Mouse (Mus musculus) liver, embryonic 11.5 days (tissue): ENCODE data around the gene Ces1b. TPM values are rescaled to one million over a fixed set of nuclear protein-coding genes. Genes with fewer than 3 reads are reported as not detected.

Experiments used
- ATAC-seq: fragments of 200-750 bp; cut with Nextera tagmentation; replicated peaks from 2 replicates; pipeline ENCODE4 v1.8.0; 2017; ENCODE audit warnings: moderate number of reproducible peaks, mild to moderate bottlenecking, moderate TSS enrichment, moderate library complexity; ENCODE audit not compliant: low FRiP score
- DNase-seq: peaks from one replicate; pipeline ENCODE4 v3.0.0-alpha.2; 2017; ENCODE audit warnings: low spot score
- H3K27ac ChIP-seq: fragments of 300-500 bp; sonication (generic); 2 replicates; pipeline ENCODE4 v1.5.1; 2014; ENCODE audit warnings: mild to moderate bottlenecking, low read depth, low read length, control low read depth
- H3K27me3 ChIP-seq: fragments of 300-500 bp; sonication (generic); replicated peaks from 2 replicates; pipeline ENCODE4 v1.6.1; 2014; ENCODE audit warnings: low read length, mixed read lengths; ENCODE audit not compliant: control insufficient read depth, insufficient read depth
- H3K36me3 ChIP-seq: fragments of 300-500 bp; sonication (generic); 2 replicates; pipeline ENCODE4 v1.6.1; 2014; ENCODE audit warnings: mild to moderate bottlenecking, low read length, moderate library complexity, mixed read lengths; ENCODE audit not compliant: control insufficient read depth, insufficient read depth
- H3K4me1 ChIP-seq: fragments of 300-500 bp; sonication (generic); replicated peaks from 2 replicates; pipeline ENCODE4 v1.6.1; 2014; ENCODE audit warnings: low read length, mixed read lengths; ENCODE audit not compliant: control insufficient read depth, insufficient read depth
- H3K4me2 ChIP-seq: fragments of 300-500 bp; sonication (generic); 2 replicates; pipeline ENCODE4 v1.6.1; 2014; ENCODE audit warnings: mild to moderate bottlenecking, control low read depth, moderate library complexity
- H3K4me3 ChIP-seq: fragments of 300-500 bp; sonication (generic); 2 replicates; pipeline ENCODE4 v1.5.1; 2014; ENCODE audit warnings: low read depth, low read length, control low read depth
- H3K9ac ChIP-seq: fragments of 300-500 bp; sonication (generic); 2 replicates; pipeline ENCODE4 v1.6.1; 2014; ENCODE audit warnings: low read depth, low read length, control low read depth
- H3K9me3 ChIP-seq: fragments of 300-500 bp; sonication (generic); 2 replicates; pipeline ENCODE4 v1.6.1; 2016; ENCODE audit warnings: low read length, inconsistent platforms, mixed read lengths; ENCODE audit not compliant: control insufficient read depth
- WGBS: fragments of 180-500 bp; shearing (Covaris S2); extraction: QIAGEN DNeasy Blood & Tissue Kit; methylation state at CpG from one replicate; pipeline ENCODE4 v1.1.7; 2014; 5-methylcytosine and 5-hydroxymethylcytosine counted together
- polyA plus RNA-seq: library from polyadenylated mRNA; unstranded; fragments of >200 nt; fragmentation: Nextera tagmentation; extraction: Ambion mirVana; gene quantifications from 2 replicates; pipeline ENCODE4 v1.2.1, GENCODE M21; 2014

Ces1b gene
- polyA plus RNA-seq, 1 experiment from 2014 or later, result not detected

DNA sequence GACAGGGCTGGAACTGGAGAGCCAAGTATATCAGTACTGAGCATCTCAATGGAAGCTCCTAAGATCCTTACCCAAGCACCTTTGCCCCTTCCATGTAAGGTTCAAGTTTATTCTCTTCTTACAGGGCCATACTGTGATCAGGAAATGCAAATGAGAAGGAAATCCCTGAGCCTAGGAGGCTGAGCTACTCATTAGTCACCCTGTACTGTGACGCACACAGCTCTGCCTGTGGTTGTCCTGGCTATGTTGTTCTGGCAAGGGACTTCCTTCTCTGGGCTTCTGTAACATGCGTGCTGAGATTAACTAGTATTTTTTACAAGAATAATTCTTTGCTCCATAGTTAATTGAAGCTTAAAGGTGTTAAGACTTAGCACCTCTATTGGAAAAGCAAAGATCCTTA, 49.2 kb downstream of the Ces1b start:
- Histone ChIP-seq H3K9me3 (no peaks in the 10 kb centered on the region), H3K4me3 (no peak overlapping the region), H3K4me2 (no peak overlapping the region), H3K27me3 (no peaks in the 10 kb centered on the region), H3K9ac (no peak overlapping the region), H3K27ac (no peak overlapping the region), H3K4me1 (no peaks in the 10 kb centered on the region), H3K36me3 (no peaks in the 10 kb centered on the region)
- DNase-seq, result no peak
- no peak for ATAC-seq
- 59% methylated on average over 2 of the region's 2 CpGs for WGBS

DNA sequence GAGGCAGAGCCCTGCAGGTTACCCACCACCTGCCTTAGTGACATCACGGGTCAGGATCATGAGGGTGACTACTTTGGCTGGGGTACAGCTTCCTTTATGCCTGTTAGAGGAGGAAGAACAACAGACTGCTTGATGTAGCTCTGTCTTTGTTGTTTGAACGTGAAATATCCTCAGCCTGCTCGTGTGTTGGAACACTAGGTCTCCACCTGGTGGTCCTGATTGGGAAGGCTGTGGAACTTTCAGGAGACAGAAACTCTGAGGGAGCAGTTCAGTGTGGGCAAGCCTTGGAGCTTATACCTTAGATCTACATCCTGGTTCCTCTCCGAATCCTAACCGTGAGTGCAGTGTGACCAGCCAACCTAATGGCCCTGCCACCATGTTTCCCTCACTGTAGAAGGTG, 58.1 kb downstream of the Ces1b start:
- Histone ChIP-seq H3K27me3 (no peaks in the 10 kb centered on the region), H3K9me3 (no peaks in the 10 kb centered on the region), H3K4me1 (no peaks in the 10 kb centered on the region), H3K4me2 (no peak overlapping the region), H3K27ac (no peak overlapping the region), H3K4me3 (no peak overlapping the region), H3K36me3 (no peaks in the 10 kb centered on the region), H3K9ac (no peak overlapping the region)
- no peak for DNase-seq
- 65% methylated on average over 5 of the region's 5 CpGs for WGBS
- ATAC-seq, result no peak

DNA sequence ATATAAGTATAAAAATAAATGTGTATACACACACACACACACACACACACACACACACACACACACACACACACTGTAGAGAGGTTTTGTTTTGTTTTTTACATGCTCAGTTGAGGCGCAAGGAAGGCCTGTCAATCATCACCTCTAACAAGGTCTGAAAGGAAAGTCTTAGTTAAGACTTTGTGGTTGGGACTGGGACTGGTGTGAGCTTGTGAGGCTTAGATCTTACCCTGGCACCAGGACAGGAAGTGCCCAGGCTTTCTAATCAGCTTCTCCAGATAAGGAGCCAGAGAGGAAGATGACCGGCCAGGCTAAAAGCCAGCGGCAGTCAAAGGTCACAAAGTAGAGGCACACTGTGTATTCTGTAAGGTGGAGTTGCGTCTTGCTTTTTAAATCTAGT, 65.5 kb downstream of the Ces1b start:
- no peaks in the 10 kb centered on the region for H3K27me3 ChIP-seq
- no peak overlapping the region for H3K27ac ChIP-seq
- no peak for ATAC-seq
- H3K4me2 ChIP-seq, result no peak overlapping the region
- no peaks in the 10 kb centered on the region for H3K36me3 ChIP-seq
- no peak for DNase-seq
- no peak overlapping the region for H3K4me3 ChIP-seq
- WGBS, result 27% methylated on average over 4 of the region's 4 CpGs
- no peaks in the 10 kb centered on the region for H3K4me1 ChIP-seq
- no peak overlapping the region for H3K9ac ChIP-seq
- no peaks in the 10 kb centered on the region for H3K9me3 ChIP-seq

DNA sequence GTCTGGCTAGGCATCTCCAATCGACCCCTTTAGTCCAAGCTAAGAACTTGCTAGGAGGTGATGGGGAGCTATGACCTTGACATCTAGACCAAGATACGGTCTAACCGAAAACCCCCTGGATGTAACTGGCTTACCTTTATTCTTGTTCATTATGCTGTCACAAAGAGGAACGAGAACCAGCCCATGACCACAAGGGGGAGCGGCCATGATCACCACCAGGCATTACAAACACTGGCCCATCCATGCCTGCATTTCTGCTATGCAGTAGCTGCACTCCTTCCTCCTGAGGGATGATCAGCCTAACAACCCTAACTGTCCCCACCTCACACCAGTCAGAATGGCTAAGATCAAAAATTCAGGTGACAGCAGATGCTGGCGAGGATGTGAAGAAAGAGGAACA, 67.6 kb downstream of the Ces1b start:
- WGBS, result 58% methylated on average over 5 of the region's 6 CpGs
- DNase-seq, result no peak
- no peaks in the 10 kb centered on the region for H3K4me1 ChIP-seq

DNA sequence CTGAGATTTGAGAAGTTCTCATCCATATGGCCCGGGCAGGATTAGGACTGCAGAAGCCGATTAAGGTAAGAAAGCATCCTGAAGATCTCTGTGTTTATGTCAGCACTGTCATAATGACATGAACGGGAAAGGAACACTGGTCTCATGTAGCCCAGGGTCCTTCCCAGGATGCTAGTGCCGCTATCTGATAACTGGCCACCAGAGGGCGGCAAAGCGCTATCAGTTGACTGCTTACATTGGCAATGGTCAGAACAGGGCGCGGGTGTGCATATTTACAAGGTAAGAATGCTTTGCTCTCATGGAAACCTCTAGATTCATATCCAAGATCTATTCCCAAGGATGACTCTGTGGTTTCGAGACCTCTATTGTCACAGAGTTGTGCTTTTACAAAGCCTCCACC, 68.4 kb downstream of the Ces1b start:
- no peaks in the 10 kb centered on the region for H3K4me1 ChIP-seq
- no peak overlapping the region for H3K4me2 ChIP-seq
- DNase-seq (peak; percentile 68), ATAC-seq (peak; percentile 54; the same call in 1 of the 2 replicates)
- H3K36me3 ChIP-seq, result no peaks in the 10 kb centered on the region
- H3K27me3 ChIP-seq, result no peaks in the 10 kb centered on the region
- H3K9ac ChIP-seq, result no peak overlapping the region
- H3K4me3 ChIP-seq, result no peak overlapping the region
- H3K9me3 ChIP-seq, result no peaks in the 10 kb centered on the region
- H3K27ac ChIP-seq, result no peak overlapping the region
- 10% methylated on average over 9 of the region's 9 CpGs for WGBS

More for the DNA sequence above, 67.6 kb downstream of the Ces1b start:
- H3K27me3 ChIP-seq, result no peaks in the 10 kb centered on the region
- no peaks in the 10 kb centered on the region for H3K36me3 ChIP-seq
- H3K9me3 ChIP-seq, result no peaks in the 10 kb centered on the region
- H3K27ac ChIP-seq, result no peak overlapping the region
- no peak for ATAC-seq
- H3K9ac ChIP-seq, result no peak overlapping the region
- H3K4me2 ChIP-seq, result no peak overlapping the region
- no peak overlapping the region for H3K4me3 ChIP-seq

DNA sequence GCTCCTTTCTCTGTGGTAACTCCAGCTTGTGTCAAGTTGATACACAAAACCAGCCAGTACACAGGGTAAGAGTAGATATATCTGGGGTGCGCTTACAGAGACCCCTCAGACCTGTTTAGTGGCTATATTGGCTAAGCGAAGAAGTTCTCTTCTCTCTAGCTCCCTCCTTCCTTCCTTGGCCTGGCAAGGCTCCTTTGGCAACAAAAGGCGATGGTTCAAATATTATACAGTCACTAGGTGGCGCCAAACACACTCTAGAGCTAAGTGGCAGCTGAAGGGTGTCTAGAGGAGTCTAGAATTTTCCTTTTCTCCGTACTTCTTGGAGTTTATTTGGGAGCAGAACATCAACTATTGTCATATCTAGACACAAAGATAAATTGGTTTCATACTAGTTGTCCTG, 69.5 kb downstream of the Ces1b start:
- 26% methylated on average over 5 of the region's 5 CpGs for WGBS
- H3K27me3 ChIP-seq, result no peaks in the 10 kb centered on the region

More for the DNA sequence above, 69.5 kb downstream of the Ces1b start:
- Histone ChIP-seq H3K4me3 (no peak overlapping the region), H3K4me2 (no peak overlapping the region), H3K36me3 (no peaks in the 10 kb centered on the region), H3K4me1 (no peaks in the 10 kb centered on the region), H3K9me3 (no peaks in the 10 kb centered on the region), H3K9ac (no peak overlapping the region), H3K27ac (no peak overlapping the region)
- DNase-seq, result no peak
- no peak for ATAC-seq

Other genes with a start within 250 kb of the Ces1b start
- 3.3 and 4.3 TPM in 2 replicates for gene Lpcat2, start 224.7 kb downstream of the Ces1b start, polyA plus RNA-seq
- 0.16 and 0.18 TPM in 2 replicates for gene Capns2, start 178.6 kb downstream of the Ces1b start, polyA plus RNA-seq
- gene Slc6a2, start 119.9 kb downstream of the Ces1b start, polyA plus RNA-seq, result 0.03 TPM in 1 of 2 replicates, not detected in the other
- not detected in 2 replicates for gene Ces1a, start 31.8 kb downstream of the Ces1b start, polyA plus RNA-seq
- 0.22 TPM in 1 of 2 replicates, not detected in the other for gene Ces1c, start 51.3 kb upstream of the Ces1b start, polyA plus RNA-seq
- gene Ces1d, start 117.8 kb upstream of the Ces1b start, polyA plus RNA-seq, result 0.16 and 1.1 TPM in 2 replicates
- gene Ces1e, start 149.6 kb upstream of the Ces1b start, polyA plus RNA-seq, result not detected in 2 replicates
- gene Ces1f, start 199.7 kb upstream of the Ces1b start, polyA plus RNA-seq, result not detected in 2 replicates